Mouse (Mus musculus) E14TG2a.4 (cell line): ENCODE measurements around the gene Hyou1.

Source experiments
- CTCF ChIP-seq: conservative IDR thresholded peaks from 2 replicates; pipeline ENCODE4 v1.5.1; 2014; ENCODE audit warnings: low read length
- NANOG ChIP-seq: IDR thresholded peaks from 2 replicates; pipeline ENCODE4 v1.6.1; 2014; ENCODE audit warnings: borderline replicate concordance, low read length, mixed read lengths
- POU5F1 ChIP-seq: IDR thresholded peaks from 2 replicates; pipeline ENCODE4 v1.6.1; 2014; ENCODE audit warnings: low read length, borderline replicate concordance

GRCm38 (mm10) chr9:44398551-44398950 lies 19.3 kb downstream of the Hyou1 start:
- no peak for TF ChIP-seq CTCF
- TF ChIP-seq NANOG, result no peak
- no peak for TF ChIP-seq POU5F1
